In the genomic region with DNA sequence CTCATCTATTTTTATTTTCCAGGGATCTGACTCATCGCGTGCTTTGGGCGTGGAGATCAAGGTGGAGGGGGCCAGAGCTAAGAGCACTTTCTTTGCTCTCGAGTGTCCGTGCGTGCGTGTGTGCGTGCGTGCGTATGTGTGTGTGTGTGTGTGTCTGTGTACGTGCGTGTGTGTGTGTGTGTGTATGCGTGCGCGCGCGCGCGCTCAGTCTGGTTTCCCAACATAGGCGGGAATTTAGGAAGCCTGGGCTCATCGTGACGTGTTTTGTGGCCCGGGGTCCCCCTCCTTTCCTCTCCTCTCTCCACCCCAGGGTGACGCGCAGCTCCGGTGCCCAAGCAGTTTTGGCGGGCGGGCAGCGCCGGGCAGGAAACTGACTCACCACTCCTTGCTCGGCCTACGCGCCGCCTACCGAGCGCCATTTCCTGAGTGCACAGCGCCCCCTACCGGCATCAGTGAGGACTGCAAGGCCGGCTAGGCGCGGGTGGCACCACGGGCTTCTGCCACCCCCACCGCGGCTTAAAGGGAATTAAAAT, we compare ENCODE assay signal across 8 mouse cellular contexts. TPM values are rescaled to one million over a fixed set of nuclear protein-coding genes. Genes with fewer than 3 reads are reported as not detected.
A peak's percentile ranks its signal among the peaks of the same experiment; 100 is the strongest.
DNase-seq lines count a peak whose midpoint lies in the region; ATAC-seq lines count a peak whose summit lies in the region.

No protein-coding gene starts in this region.

- H3K27me3 ChIP-seq in hindbrain, embryonic 12.5 days = peaks cover 44% of the 10 kb centered on the region

- DNase-seq in NIH3T3 (ENCODE audit: low read depth) = peak; percentile 99
- DNase-seq in cerebellum, postnatal 10 days = peak; percentile 98 to 99
- peak; percentile 95 to 96 for DNase-seq in frontal cortex, postnatal 10 days (ENCODE audit: low spot score in 2 of 2)
- DNase-seq in layer of hippocampus, postnatal 14 days (ENCODE audit: low spot score in 2 of 2) = peak; percentile 96 to 97
- DNase-seq in lung, postnatal 10 days = peak; percentile 98
- peak; percentile 96 for DNase-seq in ovary, postnatal 14 days (ENCODE audit: low spot score)
- peak; percentile 86 to 96 for DNase-seq in thymus, postnatal 10 days (ENCODE audit: low spot score in 2 of 2)

- peaks cover 19% of the 10 kb centered on the region for H3K4me1 ChIP-seq in hindbrain, embryonic 12.5 days

- H3K4me3 ChIP-seq in hindbrain, embryonic 12.5 days = peak overlapping the region; percentile 44

- under 1% methylated on average over 44 of the region's 44 CpGs for WGBS in hindbrain, embryonic 12.5 days

- H3K36me3 ChIP-seq in hindbrain, embryonic 12.5 days = no peaks in the 10 kb centered on the region

- H3K4me2 ChIP-seq in hindbrain, embryonic 12.5 days (replicated peaks) = peak overlapping the region; percentile 74

- peak overlapping the region; percentile 58 for H3K9ac ChIP-seq in hindbrain, embryonic 12.5 days

- H3K9me3 ChIP-seq in hindbrain, embryonic 12.5 days (replicated peaks) = no peaks in the 10 kb centered on the region

- no peak overlapping the region for H3K27ac ChIP-seq in hindbrain, embryonic 12.5 days

- peak; percentile 76 for ATAC-seq in hindbrain, embryonic 12.5 days (ENCODE audit: low FRiP score)

RNA-seq across cellular contexts. Expression of a gene that starts 4.5 kb away (rescaled TPM):
- 39.0 and 43.6 TPM in 2 replicates for polyA plus RNA-seq in hindbrain, embryonic 12.5 days (2016; fragmentation: Nextera tagmentation; extraction: Ambion mirVana)
- 10 to 100 TPM; 24.9 to 26.0 TPM for total RNA-seq in layer of hippocampus, postnatal 14 days (2021)

RNA-seq across cellular contexts. Expression of a gene that starts 18.7 kb away (rescaled TPM):
- polyA plus RNA-seq in hindbrain, embryonic 12.5 days (2016; fragmentation: Nextera tagmentation; extraction: Ambion mirVana) = 0.34 and 1.1 TPM in 2 replicates
- under 1 TPM; 0.12 to 0.26 TPM for total RNA-seq in layer of hippocampus, postnatal 14 days (2021)
